Mouse (Mus musculus): ENCODE measurements around the gene Auts2.

DNA sequence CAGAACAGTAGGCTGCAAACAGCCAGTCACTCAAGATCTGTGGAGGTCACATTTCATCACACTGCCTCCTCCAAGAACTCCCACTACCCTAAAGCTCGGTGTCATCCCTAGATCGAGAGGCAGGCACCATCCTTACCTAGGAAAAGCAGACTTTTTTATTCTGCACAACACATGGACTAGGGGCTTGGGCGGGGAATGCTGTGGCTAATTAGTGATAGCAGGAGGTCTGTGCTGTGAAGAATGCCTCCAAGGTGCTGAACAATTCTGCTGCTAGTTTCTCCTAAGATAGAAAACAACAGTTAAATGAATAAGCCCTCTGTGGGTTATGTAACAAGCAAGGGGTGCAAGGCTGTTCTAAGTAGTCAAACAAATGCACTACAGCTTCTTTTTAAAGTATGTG is 717.7 kb downstream of the Auts2 start:
- TF ChIP-seq CTCF (IDR thresholded peaks at IDR 0.05; ENCODE audit: low read depth) (no peak), EP300 (IDR thresholded peaks at IDR 0.05; ENCODE audit: low read depth) (no peak)
